Comparison of ENCODE assay signal across 7 mouse cellular contexts in the genomic region with DNA sequence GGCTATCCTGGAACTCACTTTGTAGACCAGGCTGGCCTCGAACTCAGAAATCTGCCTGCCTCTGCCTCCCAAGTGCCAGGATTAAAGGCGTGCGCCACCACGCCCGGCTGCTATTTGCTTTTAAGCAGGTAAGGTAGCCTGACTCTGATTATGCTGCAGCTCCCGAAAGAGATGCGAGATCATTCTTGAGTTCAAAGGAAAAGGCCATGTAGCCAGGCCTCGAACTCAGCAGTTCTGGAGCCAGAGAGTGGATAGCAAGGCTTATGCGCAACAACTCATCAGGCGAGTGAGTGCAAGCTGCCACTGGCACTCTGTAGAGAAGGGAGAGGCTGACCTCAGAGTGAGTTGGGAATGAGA. TPM values are rescaled to one million over a fixed set of nuclear protein-coding genes. Genes with fewer than 3 reads are reported as not detected.
DNase-seq lines count a peak whose midpoint lies in the region; ATAC-seq and TF ChIP-seq lines count a peak whose summit lies in the region.

No protein-coding gene starts in this region.

- no peaks in the 10 kb centered on the region for H3K36me3 ChIP-seq in liver, adult 2 months (ENCODE audit: control insufficient read depth, insufficient read depth, low read length)
- H3K36me3 ChIP-seq in embryonic facial prominence, embryonic 15.5 days, result no peaks in the 10 kb centered on the region
- no peaks in the 10 kb centered on the region; the same call in 1 of the 2 replicates for H3K36me3 ChIP-seq in intestine, postnatal 0 days (ENCODE audit: control insufficient read depth, insufficient read depth)
- H3K36me3 ChIP-seq in neural tube, embryonic 15.5 days, result no peaks in the 10 kb centered on the region

- ATAC-seq in embryonic facial prominence, embryonic 15.5 days (ENCODE audit: insufficient number of reproducible peaks, low FRiP score, low TSS enrichment, low read depth), result no peak
- no peak for ATAC-seq in intestine, postnatal 0 days
- ATAC-seq in neural tube, embryonic 15.5 days (ENCODE audit: low FRiP score), result no peak
- no peak for ATAC-seq in monocyte, adult 5-6 weeks (replicated peaks; ENCODE audit: insufficient number of reproducible peaks, low FRiP score, low TSS enrichment, poor library complexity, severe bottlenecking)

- H3K4me3 ChIP-seq in liver, adult 2 months (ENCODE audit: insufficient read depth, low read depth, low read length), result no peak overlapping the region
- H3K4me3 ChIP-seq in embryonic facial prominence, embryonic 15.5 days (replicated peaks), result peak overlapping the region; percentile 81
- no peak overlapping the region; the same call in 1 of the 2 replicates for H3K4me3 ChIP-seq in intestine, postnatal 0 days (ENCODE audit: low read depth, low read length)
- H3K4me3 ChIP-seq in neural tube, embryonic 15.5 days (replicated peaks), result peak overlapping the region; percentile 80

- peak overlapping the region; percentile 71 for H3K27ac ChIP-seq in liver, adult 2 months (replicated peaks; ENCODE audit: insufficient read depth, low read depth, low read length)
- H3K27ac ChIP-seq in embryonic facial prominence, embryonic 15.5 days (replicated peaks), result peak overlapping the region; percentile 89
- H3K27ac ChIP-seq in intestine, postnatal 0 days (ENCODE audit: low read depth, low read length), result peak overlapping the region; percentile 55
- H3K27ac ChIP-seq in neural tube, embryonic 15.5 days (replicated peaks), result peak overlapping the region; percentile 98

- no peak for TF ChIP-seq POLR2A in liver, adult 2 months (IDR thresholded peaks at IDR 0.05; ENCODE audit: extremely low read depth, insufficient read depth, low read length)

- H3K9ac ChIP-seq in liver, adult 2 months (ENCODE audit: low read depth, low read length), result no peak overlapping the region; the same call in 1 of the 2 replicates
- no peak overlapping the region for H3K9ac ChIP-seq in embryonic facial prominence, embryonic 15.5 days
- no peak overlapping the region for H3K9ac ChIP-seq in intestine, postnatal 0 days (ENCODE audit: low read depth, low read length)
- H3K9ac ChIP-seq in neural tube, embryonic 15.5 days (replicated peaks), result peak overlapping the region; percentile 90

- H3K4me2 ChIP-seq in embryonic facial prominence, embryonic 15.5 days (replicated peaks), result peak overlapping the region; percentile 70
- peak overlapping the region; percentile 67 for H3K4me2 ChIP-seq in intestine, postnatal 0 days (replicated peaks; ENCODE audit: low read depth)
- peak overlapping the region; percentile 76 for H3K4me2 ChIP-seq in neural tube, embryonic 15.5 days

- TF ChIP-seq CTCF in liver, adult 2 months (IDR thresholded peaks at IDR 0.05; ENCODE audit: low read depth, low read length), result no peak
- TF ChIP-seq CTCF in intestine, postnatal 0 days (IDR thresholded peaks at IDR 0.05; ENCODE audit: low read depth), result no peak

- H3K9me3 ChIP-seq in embryonic facial prominence, embryonic 15.5 days (replicated peaks), result no peaks in the 10 kb centered on the region
- H3K9me3 ChIP-seq in intestine, postnatal 0 days (ENCODE audit: control insufficient read depth), result no peaks in the 10 kb centered on the region
- H3K9me3 ChIP-seq in neural tube, embryonic 15.5 days (replicated peaks), result no peaks in the 10 kb centered on the region

- H3K4me1 ChIP-seq in liver, adult 2 months (ENCODE audit: control insufficient read depth, insufficient read depth, low read length), result peaks cover 32% of the 10 kb centered on the region
- peaks cover 40% of the 10 kb centered on the region for H3K4me1 ChIP-seq in embryonic facial prominence, embryonic 15.5 days
- H3K4me1 ChIP-seq in intestine, postnatal 0 days (replicated peaks; ENCODE audit: control insufficient read depth, insufficient read depth, low read length), result peaks cover 7% of the 10 kb centered on the region; the same call in 1 of the 2 replicates
- peaks cover 58% of the 10 kb centered on the region for H3K4me1 ChIP-seq in neural tube, embryonic 15.5 days

- 81% methylated on average over 10 of the region's 10 CpGs for WGBS in liver, adult 2 months
- 78% methylated on average over 10 of the region's 10 CpGs for WGBS in embryonic facial prominence, embryonic 15.5 days
- 68% methylated on average over 10 of the region's 10 CpGs for WGBS in intestine, postnatal 0 days
- 85% methylated on average over 10 of the region's 10 CpGs for WGBS in neural tube, embryonic 15.5 days

- no peak for DNase-seq in liver, adult 2 months (ENCODE audit: extremely low read depth, low read depth, low spot score)
- DNase-seq in liver, result no peak
- DNase-seq in thymus, postnatal 36 days, result no peak

- H3K27me3 ChIP-seq in liver, adult 2 months (ENCODE audit: control insufficient read depth, insufficient read depth, low read length), result no peaks in the 10 kb centered on the region
- H3K27me3 ChIP-seq in embryonic facial prominence, embryonic 15.5 days, result peaks cover 38% of the 10 kb centered on the region
- no peaks in the 10 kb centered on the region; the same call in 1 of the 2 replicates for H3K27me3 ChIP-seq in intestine, postnatal 0 days (replicated peaks; ENCODE audit: control insufficient read depth, insufficient read depth, low read length)
- H3K27me3 ChIP-seq in neural tube, embryonic 15.5 days (replicated peaks), result peaks cover 24% of the 10 kb centered on the region

- H3K79me2 ChIP-seq in liver, adult 2 months (ENCODE audit: control insufficient read depth, insufficient read depth, low read length), result peaks cover 21% of the 10 kb centered on the region; the same call in 1 of the 2 replicates

RNA-seq across cellular contexts. Expression of gene Ccdc12, which starts 0.7 kb away (rescaled TPM):
- 28.7 and 29.9 TPM in 2 replicates for total RNA-seq in liver, adult 2 months (2014; rRNA removed)
- 48.7 and 51.4 TPM in 2 replicates for polyA plus RNA-seq in liver, adult 2 months (2012; rRNA removed)
- polyA plus RNA-seq in embryonic facial prominence, embryonic 15.5 days (2015; fragmentation: Nextera tagmentation; extraction: Ambion mirVana), result 131 and 139 TPM in 2 replicates
- polyA plus RNA-seq in intestine, postnatal 0 days (2015; fragmentation: Nextera tagmentation; extraction: Ambion mirVana), result 122 and 124 TPM in 2 replicates
- polyA plus RNA-seq in neural tube, embryonic 15.5 days (2015; fragmentation: Nextera tagmentation; extraction: Ambion mirVana), result 96.3 and 112 TPM in 2 replicates
- total RNA-seq in monocyte, adult 5-6 weeks (2017), result 162 to 274 TPM (median 251 TPM) in 3 replicates

RNA-seq across cellular contexts. Expression of gene Nbeal2, which starts 1.7 kb away (rescaled TPM):
- total RNA-seq in liver, adult 2 months (2014; rRNA removed), result 2.1 and 4.6 TPM in 2 replicates
- polyA plus RNA-seq in liver, adult 2 months (2012; rRNA removed), result 11.6 and 12.7 TPM in 2 replicates
- polyA plus RNA-seq in embryonic facial prominence, embryonic 15.5 days (2015; fragmentation: Nextera tagmentation; extraction: Ambion mirVana), result 4.9 and 6.7 TPM in 2 replicates
- 1.0 and 1.3 TPM in 2 replicates for polyA plus RNA-seq in intestine, postnatal 0 days (2015; fragmentation: Nextera tagmentation; extraction: Ambion mirVana)
- polyA plus RNA-seq in neural tube, embryonic 15.5 days (2015; fragmentation: Nextera tagmentation; extraction: Ambion mirVana), result 3.1 and 5.9 TPM in 2 replicates
- 63.7 to 114 TPM (median 92.9 TPM) in 3 replicates for total RNA-seq in monocyte, adult 5-6 weeks (2017)

RNA-seq across cellular contexts. Expression of gene Nradd, which starts 31.4 kb away (rescaled TPM):
- total RNA-seq in liver, adult 2 months (2014; rRNA removed), result 0.65 and 1.6 TPM in 2 replicates
- polyA plus RNA-seq in liver, adult 2 months (2012; rRNA removed), result 0.92 and 1.4 TPM in 2 replicates
- 51.4 and 51.7 TPM in 2 replicates for polyA plus RNA-seq in embryonic facial prominence, embryonic 15.5 days (2015; fragmentation: Nextera tagmentation; extraction: Ambion mirVana)
- 39.4 and 41.8 TPM in 2 replicates for polyA plus RNA-seq in intestine, postnatal 0 days (2015; fragmentation: Nextera tagmentation; extraction: Ambion mirVana)
- polyA plus RNA-seq in neural tube, embryonic 15.5 days (2015; fragmentation: Nextera tagmentation; extraction: Ambion mirVana), result 24.9 and 26.0 TPM in 2 replicates
- 5.9 to 10.5 TPM (median 9.9 TPM) in 3 replicates for total RNA-seq in monocyte, adult 5-6 weeks (2017)

Comparison
In these comparisons a context has a peak if more than half of its experiments do, and no peak if none do; other contexts are left out.
1. H3K4me3 ChIP-seq: peak in embryonic facial prominence, embryonic 15.5 days (single experiment) and neural tube, embryonic 15.5 days (single experiment); none in liver, adult 2 months (single experiment) and intestine, postnatal 0 days (single experiment).
2. RNA of gene Nradd, which starts 31.4 kb away (polyA plus RNA-seq): 51.4 to 51.7 TPM in embryonic facial prominence, embryonic 15.5 days, 39.4 to 41.8 TPM in intestine, postnatal 0 days and 24.9 to 26.0 TPM in neural tube, embryonic 15.5 days; 0.92 to 1.4 TPM in liver, adult 2 months; every median in the first group is over 10 times any median in the second.
3. Peak in every context shown above with its lines, with median percentiles within 50 percentile points of each other: H3K27ac ChIP-seq and H3K4me2 ChIP-seq.